ENCODE assay signal across 15 mouse cellular contexts in genomic region chr6:67223499-67223898, GRCm38 (mm10). TPM values are rescaled to one million over a fixed set of nuclear protein-coding genes. Genes with fewer than 3 reads are reported as not detected.
DNase-seq lines count a peak whose midpoint lies in the region; ATAC-seq and TF ChIP-seq lines count a peak whose summit lies in the region.
"Had no signal": no experiment of that assay in that cellular context is flagged by ENCODE, and none has a peak within 500 bp of the region (broad histone marks: within the 10 kb centered on the region; RNA-seq: fewer than 3 reads in every experiment).

No protein-coding gene starts in this region.

- peak; percentile 21 to 34 for DNase-seq in heart, adult 18-20 months
- DNase-seq in heart, adult 9 months (ENCODE audit: low spot score in 2 of 2) = no peak
- peak; percentile 45 for DNase-seq in embryonic facial prominence, embryonic 14.5 days (ENCODE audit: low spot score)
- DNase-seq in skeletal muscle tissue, adult 2 months (ENCODE audit: low read depth, low spot score) = peak; percentile 20
- DNase-seq in ovary, postnatal 14 days (ENCODE audit: low spot score) = no peak
- no peak for DNase-seq in cerebellum, adult 2 months
- DNase-seq: adrenal gland, adult 2 months; cerebellum, adult 8-10 months; embryo, embryonic 11 days; kidney, adult 9 months; liver, postnatal 0 days; lung, postnatal 36 days had no signal

- no peak for TF ChIP-seq CTCF in cerebellum, adult 2 months (IDR thresholded peaks at IDR 0.05; ENCODE audit: borderline replicate concordance, insufficient read depth, low read depth, low read length)

- no peak overlapping the region for H3K9ac ChIP-seq in embryonic facial prominence, embryonic 14.5 days (ENCODE audit: low read depth, low read length)
- no peak overlapping the region for H3K9ac ChIP-seq in heart, embryonic 14.5 days (ENCODE audit: low read length)
- H3K9ac ChIP-seq: liver, postnatal 0 days had no signal

- no peak overlapping the region for H3K4me2 ChIP-seq in embryonic facial prominence, embryonic 14.5 days (ENCODE audit: low read depth, low read length)
- H3K4me2 ChIP-seq in heart, embryonic 14.5 days (ENCODE audit: low read length) = no peak overlapping the region

- 0 out of 2 replicates have a peak overlapping the region, but pooled peaks have one; percentile 6 for H3K27ac ChIP-seq in embryonic facial prominence, embryonic 14.5 days (replicated peaks; ENCODE audit: low read depth, low read length)
- peak overlapping the region; percentile 39 to 48; a peak in 3 of 4 replicates for H3K27ac ChIP-seq in heart, embryonic 14.5 days (replicated peaks in 1 of 2; ENCODE audit: control insufficient read depth in 1 of 2, insufficient read depth in 1 of 2, low read depth in 2 of 2, low read length in 2 of 2)
- no peak overlapping the region for H3K27ac ChIP-seq in cerebellum, adult 2 months (ENCODE audit: insufficient read depth, low read length)
- H3K27ac ChIP-seq: hindbrain, postnatal 0 days; midbrain, embryonic 10.5 days had no signal

- no peaks in the 10 kb centered on the region for H3K27me3 ChIP-seq in embryonic facial prominence, embryonic 14.5 days (replicated peaks; ENCODE audit: control insufficient read depth, insufficient read depth, low read length)
- no peaks in the 10 kb centered on the region for H3K27me3 ChIP-seq in heart, embryonic 14.5 days (ENCODE audit: control insufficient read depth, insufficient read depth, low read length)
- H3K27me3 ChIP-seq in cerebellum, adult 2 months (ENCODE audit: control insufficient read depth, insufficient read depth, low read length) = no peaks in the 10 kb centered on the region

- H3K4me3 ChIP-seq in embryonic facial prominence, embryonic 14.5 days (ENCODE audit: low read depth, low read length) = no peak overlapping the region
- H3K4me3 ChIP-seq in heart, embryonic 14.5 days (ENCODE audit: control insufficient read depth in 1 of 2, insufficient read depth in 1 of 2, low read depth in 1 of 2, low read length in 2 of 2) = no peak overlapping the region
- H3K4me3 ChIP-seq in cerebellum, adult 2 months (replicated peaks; ENCODE audit: insufficient read depth, low read depth, low read length) = no peak overlapping the region
- H3K4me3 ChIP-seq: midbrain, embryonic 10.5 days had no signal

- TF ChIP-seq POLR2A in cerebellum, adult 2 months (IDR thresholded peaks at IDR 0.05; ENCODE audit: borderline replicate concordance, insufficient read depth, low read length) = no peak

- peak; percentile 48; the same call in 1 of the 2 replicates for ATAC-seq in embryonic facial prominence, embryonic 14.5 days (ENCODE audit: low read depth)
- ATAC-seq in heart, embryonic 14.5 days (ENCODE audit: insufficient number of reproducible peaks, insufficient read depth, low FRiP score, low read depth) = no peak; the same call in 1 of the 2 replicates
- ATAC-seq: hindbrain, postnatal 0 days; liver, postnatal 0 days had no signal

- H3K36me3 ChIP-seq in embryonic facial prominence, embryonic 14.5 days (ENCODE audit: control insufficient read depth, insufficient read depth, low read length) = no peaks in the 10 kb centered on the region
- no peaks in the 10 kb centered on the region for H3K36me3 ChIP-seq in heart, embryonic 14.5 days (ENCODE audit: control insufficient read depth, insufficient read depth, low read length)
- H3K36me3 ChIP-seq: midbrain, embryonic 10.5 days had no signal

- H3K9me3 ChIP-seq in embryonic facial prominence, embryonic 14.5 days (ENCODE audit: control insufficient read depth, low read length) = no peaks in the 10 kb centered on the region
- H3K9me3 ChIP-seq in heart, embryonic 14.5 days (ENCODE audit: control insufficient read depth, low read length) = no peaks in the 10 kb centered on the region
- H3K9me3 ChIP-seq: midbrain, embryonic 10.5 days had no signal

- 83% methylated on average over 1 of the region's 1 CpGs for WGBS in embryonic facial prominence, embryonic 14.5 days
- 29% methylated on average over 1 of the region's 1 CpGs for WGBS in heart, embryonic 14.5 days
- 36% methylated on average over 1 of the region's 1 CpGs for WGBS in cerebellum, adult 2 months

- no peaks in the 10 kb centered on the region for H3K4me1 ChIP-seq in embryonic facial prominence, embryonic 14.5 days (ENCODE audit: control insufficient read depth, insufficient read depth, low read length)
- H3K4me1 ChIP-seq in heart, embryonic 14.5 days (ENCODE audit: control insufficient read depth in 2 of 2, insufficient read depth in 2 of 2, low read length in 2 of 2) = peaks cover 5 to 23% of the 10 kb centered on the region in 2 experiments
- no peaks in the 10 kb centered on the region; the same call in 1 of the 2 replicates for H3K4me1 ChIP-seq in cerebellum, adult 2 months (ENCODE audit: control insufficient read depth, insufficient read depth, low read length)

RNA-seq across cellular contexts. Expression of gene Serbp1, which starts 14.5 kb away (rescaled TPM):
- total RNA-seq in heart, adult 18-20 months (2021) = 100 to 1,000 TPM; 208 to 214 TPM
- 426 and 453 TPM in 2 replicates for polyA plus RNA-seq in embryonic facial prominence, embryonic 14.5 days (2014; fragmentation: Nextera tagmentation; extraction: Ambion mirVana)
- polyA plus RNA-seq in heart, embryonic 14.5 days (2014; fragmentation: Nextera tagmentation; extraction: Ambion mirVana) = 361 and 372 TPM in 2 replicates
- polyA plus RNA-seq in cerebellum, adult 2 months (2012; rRNA removed) = 194 and 201 TPM in 2 replicates

Comparison
In these comparisons a context has a peak if more than half of its experiments do, and no peak if none do; other contexts are left out.
1. DNase-seq: peak in heart, adult 18-20 months (2 of 2), embryonic facial prominence, embryonic 14.5 days (single experiment) and skeletal muscle tissue, adult 2 months (single experiment); none in heart, adult 9 months (0 of 2), ovary, postnatal 14 days (single experiment) and cerebellum, adult 2 months (0 of 2).